Mouse (Mus musculus) MEL (cell line): ENCODE measurements at regions not wholly inside any gene's neighbourhood (a gene's known extent, or its start where the extent isn't known, plus 50 kb on each side); places are given as distances from the start of the nearest gene placed in this dataset.

Experiments used
- DNase-seq: peaks from one replicate; pipeline ENCODE4 v3.0.0; 2011; ENCODE audit warnings: low read depth, low spot score
- H3K27ac ChIP-seq: 2 replicates; pipeline ENCODE4 v1.5.1; 2012; ENCODE audit warnings: low read depth, mild to moderate bottlenecking, control low read depth, low read length, moderate library complexity; ENCODE audit not compliant: control insufficient read depth
- H3K27me3 ChIP-seq, 2 experiments: fragments of 150-350 bp in 1 of 2; sonication (generic) in 1 of 2; 2 replicates each; pipeline ENCODE4 v1.6.1; 2012; ENCODE audit warnings: low read length in 2 of 2, mild to moderate bottlenecking in 2 of 2, improper control_type of control experiment in 1 of 2, moderate library complexity in 1 of 2; ENCODE audit not compliant: insufficient read depth in 2 of 2, control insufficient read depth in 1 of 2
- H3K36me3 ChIP-seq, 2 experiments: 2 replicates each; pipeline ENCODE4 v1.6.1; 2012 to 2014; ENCODE audit warnings: low read length in 2 of 2, improper control_type of control experiment in 1 of 2, inconsistent platforms in 1 of 2, mild to moderate bottlenecking in 1 of 2; ENCODE audit not compliant: insufficient read depth in 2 of 2, control insufficient read depth in 1 of 2
- H3K4me1 ChIP-seq, 2 experiments: fragments of 150-350 bp in 1 of 2; sonication (generic) in 1 of 2; 2 replicates each; pipeline ENCODE4 v1.6.1; 2012; ENCODE audit warnings: low read length in 2 of 2, improper control_type of control experiment in 1 of 2, mild to moderate bottlenecking in 1 of 2; ENCODE audit not compliant: insufficient read depth in 2 of 2, control insufficient read depth in 1 of 2
- H3K4me3 ChIP-seq, 2 experiments: fragments of 150-350 bp in 1 of 2; sonication (generic) in 1 of 2; 2 replicates each; pipeline ENCODE4 v1.5.1; 2012; ENCODE audit warnings: low read depth in 2 of 2, low read length in 2 of 2, mild to moderate bottlenecking in 2 of 2, moderate library complexity in 2 of 2, control low read depth in 1 of 2, improper control_type of control experiment in 1 of 2; ENCODE audit not compliant: control insufficient read depth in 1 of 2, insufficient read depth in 1 of 2
- H3K79me2 ChIP-seq: 2 replicates; pipeline ENCODE4 v1.6.1; 2012; ENCODE audit warnings: mild to moderate bottlenecking, low read length, moderate library complexity; ENCODE audit not compliant: control insufficient read depth, poor library complexity, insufficient read depth
- H3K9ac ChIP-seq: 2 replicates; pipeline ENCODE4 v1.6.1; 2012; ENCODE audit warnings: low read depth, mild to moderate bottlenecking, control low read depth, low read length, moderate library complexity; ENCODE audit not compliant: control insufficient read depth, poor library complexity, severe bottlenecking
- H3K9me3 ChIP-seq: fragments of 150-350 bp; sonication (generic); replicated peaks from 2 replicates; pipeline ENCODE4 v1.6.1; 2012; ENCODE audit warnings: mild to moderate bottlenecking, low read length, improper control_type of control experiment, moderate library complexity; ENCODE audit not compliant: insufficient read depth
- CHD1 ChIP-seq: IDR thresholded peaks from 2 replicates; pipeline ENCODE4 v1.6.1; 2012; ENCODE audit warnings: low read depth, mild to moderate bottlenecking, inconsistent platforms, low read length, improper control_type of control experiment
- CHD2 ChIP-seq: IDR thresholded peaks from 2 replicates; pipeline ENCODE4 v1.6.1; 2011; ENCODE audit warnings: low read length, improper control_type of control experiment
- CTCF ChIP-seq, 3 experiments: IDR thresholded peaks in 2 of 3; conservative IDR thresholded peaks in 1 of 3; 2 replicates each; pipeline ENCODE4 v1.5.1; 2011 to 2012; ENCODE audit warnings: low read length in 3 of 3, low read depth in 2 of 3, mild to moderate bottlenecking in 2 of 3, improper control_type of control experiment in 1 of 3, inconsistent platforms in 1 of 3, mixed read lengths in 1 of 3, moderate library complexity in 1 of 3; ENCODE audit not compliant: control insufficient read depth in 1 of 3, insufficient read depth in 1 of 3, poor library complexity in 1 of 3, severe bottlenecking in 1 of 3
- E2F4 ChIP-seq: IDR thresholded peaks from 2 replicates; pipeline ENCODE4 v1.6.1; 2011; ENCODE audit warnings: low read depth, low read length, improper control_type of control experiment, borderline replicate concordance
- EP300 ChIP-seq, 2 experiments: IDR thresholded peaks; 2 replicates each; pipeline ENCODE4 v1.6.1; 2011; ENCODE audit warnings: improper control_type of control experiment in 2 of 2, low read length in 2 of 2, low read depth in 1 of 2, mild to moderate bottlenecking in 1 of 2
- ETS1 ChIP-seq: IDR thresholded peaks from 2 replicates; pipeline ENCODE4 v1.6.1; 2012; ENCODE audit warnings: low read depth, mild to moderate bottlenecking, inconsistent platforms, low read length, improper control_type of control experiment, moderate library complexity
- HCFC1 ChIP-seq: IDR thresholded peaks from 2 replicates; pipeline ENCODE4 v1.6.1; 2012; ENCODE audit warnings: low read depth, mild to moderate bottlenecking, inconsistent platforms, low read length, improper control_type of control experiment, moderate library complexity
- JUND ChIP-seq: IDR thresholded peaks from 2 replicates; pipeline ENCODE4 v1.6.1; 2011; ENCODE audit warnings: low read depth, mild to moderate bottlenecking, improper control_type of control experiment, low read length
- MAFK ChIP-seq: IDR thresholded peaks from 2 replicates; pipeline ENCODE4 v1.6.1; 2011; ENCODE audit warnings: low read depth, mild to moderate bottlenecking, low read length, improper control_type of control experiment, borderline replicate concordance
- MAZ ChIP-seq: IDR thresholded peaks from 2 replicates; pipeline ENCODE4 v1.6.1; 2012; ENCODE audit warnings: low read depth, mild to moderate bottlenecking, inconsistent platforms, low read length, improper control_type of control experiment
- MEF2A ChIP-seq: IDR thresholded peaks from 2 replicates; pipeline ENCODE4 v1.6.1; 2014; ENCODE audit warnings: low read depth, mild to moderate bottlenecking, inconsistent platforms, low read length, improper control_type of control experiment; ENCODE audit not compliant: poor library complexity, insufficient replicate concordance, severe bottlenecking; ENCODE audit errors: extremely low read depth
- MYC ChIP-seq: IDR thresholded peaks from 2 replicates; pipeline ENCODE4 v1.6.1; 2011; ENCODE audit warnings: low read depth, mild to moderate bottlenecking, low read length, improper control_type of control experiment, moderate library complexity
- NELFE ChIP-seq: IDR thresholded peaks from 2 replicates; pipeline ENCODE4 v1.6.1; 2011; ENCODE audit warnings: low read depth, low read length, improper control_type of control experiment
- NRF1 ChIP-seq: IDR thresholded peaks from 2 replicates; pipeline ENCODE4 v1.6.1; 2014; ENCODE audit warnings: low read depth, mild to moderate bottlenecking, inconsistent platforms, low read length, improper control_type of control experiment, moderate library complexity; ENCODE audit not compliant: poor library complexity, insufficient read depth, severe bottlenecking
- POLR2AphosphoS5 ChIP-seq: IDR thresholded peaks from 2 replicates; pipeline ENCODE4 v1.6.1; 2012; ENCODE audit warnings: low read depth, borderline replicate concordance, mild to moderate bottlenecking, inconsistent platforms, low read length, moderate library complexity, mixed read lengths
- RAD21 ChIP-seq: IDR thresholded peaks from 2 replicates; pipeline ENCODE4 v1.6.1; 2011; ENCODE audit warnings: mild to moderate bottlenecking, low read depth, low read length, improper control_type of control experiment
- TBP ChIP-seq: IDR thresholded peaks from 2 replicates; pipeline ENCODE4 v1.8.0; 2011; ENCODE audit warnings: low read depth, low read length, improper control_type of control experiment
- TCF12 ChIP-seq: IDR thresholded peaks from 2 replicates; pipeline ENCODE4 v1.6.1; 2014; ENCODE audit warnings: low read depth, mild to moderate bottlenecking, inconsistent platforms, low read length, improper control_type of control experiment, moderate library complexity
- UBTF ChIP-seq: IDR thresholded peaks from 2 replicates; pipeline ENCODE4 v1.6.1; 2012; ENCODE audit warnings: low read depth, mild to moderate bottlenecking, inconsistent platforms, low read length, improper control_type of control experiment, moderate library complexity, borderline replicate concordance; ENCODE audit not compliant: insufficient read depth
- USF1 ChIP-seq: IDR thresholded peaks from 2 replicates; pipeline ENCODE4 v1.6.1; 2014; ENCODE audit warnings: low read depth, mild to moderate bottlenecking, inconsistent platforms, low read length, improper control_type of control experiment, moderate library complexity
- USF2 ChIP-seq, 2 experiments: IDR thresholded peaks; 2 replicates each; pipeline ENCODE4 v1.6.1; 2011 to 2012; ENCODE audit warnings: improper control_type of control experiment in 2 of 2, low read length in 2 of 2, borderline replicate concordance in 1 of 2, inconsistent platforms in 1 of 2, low read depth in 1 of 2, mild to moderate bottlenecking in 1 of 2; ENCODE audit not compliant: insufficient read depth in 1 of 2
- ZNF384 ChIP-seq: IDR thresholded peaks from 2 replicates; pipeline ENCODE4 v1.6.1; 2012; ENCODE audit warnings: low read depth, mild to moderate bottlenecking, inconsistent platforms, low read length, improper control_type of control experiment

GRCm38 (mm10) chr11:19118258-19118657 lies 99.5 kb upstream of the Meis1 start:
- H3K9ac ChIP-seq: no peak overlapping the region
- H3K36me3 ChIP-seq: no peaks in the 10 kb centered on the region
- no peaks in the 10 kb centered on the region for H3K9me3 ChIP-seq
- TF ChIP-seq ETS1: no peak
- TF ChIP-seq TBP: no peak
- no peak for TF ChIP-seq HCFC1
- TF ChIP-seq E2F4: no peak
- no peak for TF ChIP-seq CHD1
- TF ChIP-seq NELFE: no peak
- DNase-seq: no peak
- H3K27ac ChIP-seq: no peak overlapping the region
- no peak overlapping the region for H3K4me3 ChIP-seq
- no peaks in the 10 kb centered on the region for H3K4me1 ChIP-seq
- H3K79me2 ChIP-seq: no peaks in the 10 kb centered on the region
- peaks cover 5 to 11% of the 10 kb centered on the region in 2 experiments; a peak in 2 of 4 replicates for H3K27me3 ChIP-seq

GRCm38 (mm10) chr11:19119927-19120827 lies 101.4 kb upstream of the Meis1 start:
- no peaks in the 10 kb centered on the region for H3K36me3 ChIP-seq
- no peak overlapping the region for H3K4me3 ChIP-seq
- no peaks in the 10 kb centered on the region for H3K79me2 ChIP-seq
- no peaks in the 10 kb centered on the region for H3K9me3 ChIP-seq
- H3K27ac ChIP-seq: no peak overlapping the region
- no peak for DNase-seq
- H3K27me3 ChIP-seq: peaks cover 5 to 11% of the 10 kb centered on the region in 2 experiments; a peak in 2 of 4 replicates
- TF ChIP-seq MAFK: no peak
- no peak for TF ChIP-seq MAZ
- TF ChIP-seq POLR2AphosphoS5: no peak
- TF ChIP-seq CTCF (IDR thresholded peaks at IDR 0.05 in 2 of 3, conservative IDR thresholded peaks at IDR 0.05 in 1 of 3; ENCODE audit: control insufficient read depth in 1 of 3, insufficient read depth in 1 of 3, low read depth in 2 of 3, low read length in 3 of 3, poor library complexity in 1 of 3, severe bottlenecking in 1 of 3): no peak
- TF ChIP-seq MEF2A: no peak
- TF ChIP-seq MYC: no peak
- TF ChIP-seq RAD21: no peak
- TF ChIP-seq JUND: no peak
- no peak for TF ChIP-seq USF1
- no peak for TF ChIP-seq ZNF384
- TF ChIP-seq EP300 (IDR thresholded peaks at IDR 0.05; ENCODE audit: low read depth in 1 of 2, low read length in 2 of 2): no peak
- no peak for TF ChIP-seq ETS1
- no peak for TF ChIP-seq CHD2
- no peak for TF ChIP-seq UBTF
- no peak for TF ChIP-seq TCF12
- no peak for TF ChIP-seq NRF1
- TF ChIP-seq USF2 (IDR thresholded peaks at IDR 0.05; ENCODE audit: borderline replicate concordance in 1 of 2, insufficient read depth in 1 of 2, low read depth in 1 of 2, low read length in 2 of 2): no peak
- no peak for TF ChIP-seq NELFE
- TF ChIP-seq, all 39 proteins: peak for 0
- Histone ChIP-seq H3K4me1 (no peaks in the 10 kb centered on the region), H3K9ac (no peak overlapping the region)
